Mouse (Mus musculus) ovary, postnatal 14 days (tissue): ENCODE data around the gene Grid2.

Experiments used
- DNase-seq: peaks from one replicate; pipeline ENCODE4 v3.0.0; 2022; ENCODE audit warnings: low spot score

Gene Grid2

DNA sequence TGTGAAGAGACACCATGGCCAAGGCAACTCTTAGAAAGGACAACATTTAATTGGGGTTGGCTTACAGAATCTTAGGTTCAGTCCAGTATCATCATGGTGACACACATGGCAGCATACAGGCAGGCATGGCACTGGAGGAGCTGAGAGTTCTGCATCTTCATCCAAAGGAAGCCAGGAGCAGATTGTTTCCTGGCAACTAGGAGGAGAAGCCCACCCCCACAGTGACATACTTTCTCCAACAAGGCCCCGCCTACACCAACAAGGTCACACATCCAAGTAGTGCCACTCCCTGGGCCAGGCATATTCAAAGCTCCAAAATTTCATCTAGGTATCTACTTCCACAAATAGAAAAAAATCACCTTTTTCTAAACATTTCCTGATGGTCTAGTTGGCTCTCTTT lies 1351.4 kb downstream of the Grid2 start:
- DNase-seq: no peak

DNA sequence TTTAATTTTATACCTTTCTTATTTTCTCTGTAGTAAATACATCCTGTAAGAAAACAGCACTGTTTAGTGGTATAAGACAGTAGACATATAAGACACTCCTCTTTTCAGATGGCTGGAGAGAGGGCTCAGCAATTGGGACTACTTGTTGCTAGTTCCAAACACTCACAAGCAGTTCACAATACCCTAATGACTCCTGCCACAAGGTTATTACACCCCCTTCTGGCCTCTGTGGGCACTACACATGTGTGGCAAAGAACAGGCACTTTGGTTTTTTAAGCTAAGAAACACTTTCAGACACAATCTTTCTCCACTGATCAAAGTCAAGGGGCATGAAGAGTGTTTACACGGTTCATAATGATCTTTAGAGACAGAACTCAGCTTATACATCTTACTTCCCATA lies 1352.3 kb downstream of the Grid2 start:
- DNase-seq: no peak

DNA sequence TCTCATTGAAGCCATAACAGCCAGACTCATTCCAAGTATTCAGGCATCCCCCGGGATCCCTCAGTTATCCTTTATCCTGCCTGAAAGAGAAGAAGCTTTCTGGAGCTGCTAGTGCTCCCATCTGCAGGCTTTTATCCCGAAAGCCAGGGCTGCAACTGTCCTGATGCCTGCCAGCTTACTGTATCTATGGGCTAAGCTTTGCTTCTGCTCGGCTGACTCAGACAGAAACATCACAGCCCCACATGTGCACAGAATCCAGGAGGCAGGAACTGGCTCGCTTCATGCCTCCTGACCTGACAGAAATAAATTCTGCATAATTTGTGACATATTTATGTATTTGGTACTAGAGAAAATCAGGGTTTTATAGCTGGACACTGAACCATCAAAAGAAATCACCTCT lies 1361.2 kb downstream of the Grid2 start:
- DNase-seq: peak; percentile 1

DNA sequence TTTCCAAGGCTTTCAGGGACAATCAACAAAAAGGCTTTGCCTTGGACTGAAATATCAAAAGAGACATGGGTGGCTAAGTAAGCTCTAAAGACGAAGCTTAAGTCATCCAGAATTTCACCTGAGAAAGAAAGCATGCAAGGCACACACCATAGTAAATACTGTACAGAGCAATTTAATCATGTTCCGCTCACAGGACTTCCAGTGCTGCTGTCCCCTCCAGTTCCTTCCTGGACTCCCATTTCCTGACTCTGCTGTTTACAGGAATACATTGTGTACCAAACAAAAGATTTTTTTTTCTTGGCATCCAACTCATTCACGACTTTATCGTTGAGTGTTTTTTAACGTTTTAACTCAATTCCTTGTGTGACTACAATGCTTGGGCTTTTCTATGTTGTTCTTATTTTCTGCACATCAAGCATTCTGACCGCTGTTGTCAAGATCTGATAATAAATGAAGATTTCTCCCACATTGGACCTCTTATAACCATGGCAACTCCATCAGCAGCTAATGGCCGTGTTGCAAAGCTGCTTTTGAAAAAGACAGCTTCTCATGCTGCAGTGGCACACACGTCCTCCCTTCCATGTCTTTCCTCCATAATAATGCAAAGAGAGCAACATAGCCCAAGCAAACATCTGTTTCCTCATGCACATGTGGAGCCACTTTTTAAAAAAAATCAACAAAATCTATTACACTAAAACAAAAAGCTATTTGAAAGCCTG lies 1361.9 kb downstream of the Grid2 start:
- DNase-seq: no peak

GRCm38 (mm10) chr6:64623404-64623803 lies 1367.7 kb downstream of the Grid2 start:
- DNase-seq: no peak

GRCm38 (mm10) chr6:64647661-64648060 lies 1392.0 kb downstream of the Grid2 start:
- DNase-seq: no peak

GRCm38 (mm10) chr6:64648196-64648595 lies 1392.5 kb downstream of the Grid2 start:
- DNase-seq: no peak

DNA sequence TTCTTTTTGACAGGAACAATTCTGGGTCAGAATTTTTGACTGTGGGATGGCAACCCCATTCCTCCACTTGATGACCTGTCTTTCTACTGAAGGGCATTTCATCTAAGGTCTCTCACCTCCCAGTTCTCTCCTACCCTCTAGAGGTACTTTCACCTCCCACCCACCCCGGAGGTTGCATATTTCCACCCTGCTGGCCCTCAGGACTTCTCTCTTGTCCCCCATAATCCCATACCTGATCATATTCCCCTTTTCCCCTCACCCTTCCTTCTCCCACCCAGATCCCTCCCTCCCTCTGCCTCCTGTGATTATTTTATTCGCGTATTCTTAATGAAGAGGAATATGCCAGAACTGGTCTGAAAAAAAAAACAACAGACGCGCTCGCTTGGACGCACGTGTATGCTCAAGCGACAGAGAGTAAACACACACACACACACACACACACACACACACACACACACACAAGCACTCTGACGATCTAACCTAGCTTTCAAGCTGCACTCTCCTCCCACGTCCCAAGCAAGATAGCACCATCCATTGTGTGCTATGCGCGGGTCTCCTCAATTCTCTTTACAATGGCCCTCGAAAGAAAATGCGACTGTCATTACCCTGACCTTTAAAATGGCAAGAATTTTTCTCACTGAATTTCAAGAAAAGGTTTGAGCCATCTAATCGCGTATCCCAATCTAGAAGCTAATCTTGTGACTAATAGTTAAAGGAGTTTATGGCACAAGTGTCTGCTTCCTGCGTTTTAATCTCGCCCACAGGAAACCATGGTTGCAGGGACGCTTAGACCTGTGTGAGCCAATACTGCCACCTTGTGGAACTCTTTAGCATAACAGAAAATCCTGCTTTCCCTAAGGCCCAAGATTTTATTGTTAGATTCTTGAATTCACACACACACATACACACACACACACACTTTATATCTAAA lies 1393.9 kb downstream of the Grid2 start:
- DNase-seq: peak; percentile 51

DNA sequence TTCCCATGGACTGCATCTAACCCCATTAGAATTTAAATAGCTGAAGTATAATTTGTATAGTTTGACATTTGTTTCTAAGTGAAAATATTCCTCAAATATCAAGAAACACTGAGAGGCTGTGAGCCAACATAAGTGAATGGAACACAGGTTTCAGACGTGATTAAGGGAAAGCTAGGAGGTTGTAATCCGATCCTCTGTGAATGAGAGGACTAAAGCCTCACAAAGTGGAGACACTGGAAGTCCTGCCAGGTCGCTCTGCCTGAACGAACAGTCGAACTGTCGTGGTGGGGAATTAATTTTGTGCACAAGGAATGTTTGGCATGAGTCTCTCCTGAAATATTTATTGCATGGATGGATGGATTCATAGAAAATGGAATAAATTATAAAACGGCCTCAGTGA lies 1395.1 kb downstream of the Grid2 start:
- no peak for DNase-seq

DNA sequence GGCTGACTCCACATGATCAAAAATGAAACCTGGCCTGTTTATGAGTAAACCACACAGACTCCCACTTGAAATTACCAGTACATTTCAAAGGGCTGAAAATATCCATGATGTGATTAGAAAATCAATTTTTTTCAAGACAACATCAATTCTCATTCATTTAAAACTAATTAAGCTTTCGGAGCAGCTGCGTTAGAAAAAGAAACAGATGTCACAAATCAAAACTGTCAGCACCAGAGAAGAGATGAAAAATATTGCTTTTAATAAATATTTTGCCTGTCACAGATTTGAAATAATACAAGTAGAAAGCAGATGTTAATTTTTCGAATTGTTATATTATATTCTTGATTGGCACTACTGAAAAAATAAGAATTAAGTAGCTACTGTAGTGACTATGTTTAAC lies 1415.3 kb downstream of the Grid2 start:
- DNase-seq: no peak

DNA sequence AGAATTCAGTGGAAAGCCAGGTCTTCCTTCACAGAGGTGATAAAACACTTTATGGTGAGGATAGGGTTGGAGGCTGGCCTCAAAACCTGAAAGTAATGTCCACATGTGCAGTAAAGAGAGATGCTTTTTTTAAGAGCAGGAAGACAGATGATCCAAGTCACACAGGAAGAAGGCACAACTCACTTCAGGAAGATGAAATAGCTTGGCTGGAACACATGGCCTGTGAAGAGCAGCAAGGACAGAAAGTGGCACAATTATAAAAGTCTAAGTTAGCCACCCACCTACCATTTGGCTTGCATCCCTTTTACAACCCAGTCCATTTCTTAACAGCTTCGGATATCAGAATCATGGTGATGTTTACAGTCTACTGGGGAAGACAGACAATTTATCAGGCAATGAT lies 1423.1 kb downstream of the Grid2 start:
- DNase-seq: no peak

DNA sequence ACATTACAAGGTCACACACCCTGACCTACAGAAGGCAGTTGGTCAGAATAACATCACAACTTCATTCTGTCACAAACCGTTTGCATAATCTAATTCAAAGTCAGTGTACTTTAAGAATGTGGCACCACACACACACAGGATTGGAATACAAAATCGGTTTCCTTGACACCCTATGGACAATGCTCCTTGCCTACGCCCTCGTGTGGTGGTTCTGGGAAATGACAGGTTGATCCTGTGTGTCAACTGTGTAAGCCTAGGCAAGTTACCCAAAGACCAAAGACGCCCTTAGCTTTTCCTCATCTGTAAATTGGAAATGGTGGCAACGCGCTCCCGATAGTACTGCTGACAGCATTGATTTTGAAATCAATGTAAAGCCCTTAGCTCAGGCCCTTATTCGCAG lies 1428.3 kb downstream of the Grid2 start:
- DNase-seq: peak; percentile 4

DNA sequence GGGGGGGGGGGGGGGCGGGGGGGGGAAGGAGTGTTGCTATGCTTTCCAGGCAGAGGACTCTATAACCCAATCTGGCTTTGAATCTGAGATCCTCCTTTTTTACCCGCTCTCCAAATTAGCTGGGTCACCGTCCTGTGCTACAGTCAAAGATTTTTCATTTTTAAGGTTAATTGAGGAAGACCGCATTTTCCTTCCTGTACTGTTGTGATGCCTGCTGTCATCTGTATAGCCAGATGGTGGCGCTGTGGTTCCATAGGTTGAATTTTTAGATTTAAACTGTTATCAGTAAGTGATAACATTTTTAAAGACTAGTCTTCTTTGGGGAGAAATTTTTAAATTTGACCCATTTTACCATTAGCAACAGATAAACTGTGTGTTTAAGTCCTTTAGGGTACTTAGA lies 1429.3 kb downstream of the Grid2 start:
- peak; percentile 6 for DNase-seq

GRCm38 (mm10) chr6:64688181-64688944 lies 1432.7 kb downstream of the Grid2 start:
- DNase-seq: no peak

- DNase-seq: no peak
Observed at GRCm38 (mm10) chr6:64694688-64695087, 1439.0 kb downstream of the Grid2 start.

DNA sequence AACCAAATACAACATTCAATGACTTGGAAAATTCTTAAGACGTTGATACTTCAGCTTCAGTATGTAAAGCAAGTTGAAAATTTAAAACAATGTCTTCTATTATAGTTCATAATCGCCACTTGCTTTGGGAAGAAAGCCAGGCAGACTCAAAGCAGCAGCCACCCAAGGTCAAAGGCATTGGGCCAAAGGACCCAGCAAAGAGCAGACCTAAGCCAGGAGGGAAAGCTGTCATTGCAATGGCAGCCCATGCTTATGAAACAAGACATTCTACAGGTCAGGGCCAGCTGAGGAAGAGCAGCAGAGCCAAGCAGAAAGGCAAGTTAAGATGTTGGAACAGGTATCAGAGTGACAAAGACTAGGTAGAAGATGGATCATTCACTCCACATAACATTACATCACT lies 1448.0 kb downstream of the Grid2 start:
- DNase-seq: no peak

- no peak for DNase-seq
Observed at GRCm38 (mm10) chr6:64727751-64728403, 1472.2 kb downstream of the Grid2 start.

DNA sequence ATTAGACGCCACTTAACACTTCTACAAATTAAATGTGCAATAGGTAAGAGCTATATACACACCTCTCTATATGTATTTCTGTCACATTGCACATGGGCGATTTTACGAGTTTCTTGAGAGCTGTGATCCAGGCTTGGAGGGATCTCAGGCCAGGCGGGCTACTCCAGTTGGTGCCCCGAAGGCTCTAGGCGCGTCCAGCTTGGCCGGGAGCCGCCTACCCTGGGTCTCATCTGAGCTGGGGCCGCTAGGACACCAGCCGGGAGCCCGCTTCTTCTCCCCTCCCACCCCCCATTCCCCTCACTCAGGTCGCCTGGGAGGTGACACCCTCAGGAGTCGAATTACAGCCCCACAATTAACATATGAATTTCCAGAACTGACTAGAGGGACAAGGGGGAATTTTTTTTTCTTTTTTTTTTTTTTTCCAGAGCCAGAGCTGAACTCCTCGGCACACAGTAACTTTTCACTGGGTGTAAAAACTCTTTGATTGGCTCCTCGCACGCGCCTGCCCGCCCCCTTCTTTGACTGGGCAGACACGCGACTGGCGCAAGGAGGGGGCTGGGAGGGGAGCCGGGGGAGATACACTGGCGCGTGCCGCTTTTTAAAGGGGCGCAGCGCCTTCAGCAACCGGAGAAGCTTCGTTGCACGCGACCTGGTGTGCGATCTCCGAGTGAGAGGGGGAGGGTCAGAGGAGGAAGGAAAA lies 1473.0 kb downstream of the Grid2 start, which contains the start of gene Atoh1:
Gene Atoh1, plus strand, starts transcription at position 627 of the 700 bp plus-strand sequence.
- DNase-seq: peak; percentile 2

DNA sequence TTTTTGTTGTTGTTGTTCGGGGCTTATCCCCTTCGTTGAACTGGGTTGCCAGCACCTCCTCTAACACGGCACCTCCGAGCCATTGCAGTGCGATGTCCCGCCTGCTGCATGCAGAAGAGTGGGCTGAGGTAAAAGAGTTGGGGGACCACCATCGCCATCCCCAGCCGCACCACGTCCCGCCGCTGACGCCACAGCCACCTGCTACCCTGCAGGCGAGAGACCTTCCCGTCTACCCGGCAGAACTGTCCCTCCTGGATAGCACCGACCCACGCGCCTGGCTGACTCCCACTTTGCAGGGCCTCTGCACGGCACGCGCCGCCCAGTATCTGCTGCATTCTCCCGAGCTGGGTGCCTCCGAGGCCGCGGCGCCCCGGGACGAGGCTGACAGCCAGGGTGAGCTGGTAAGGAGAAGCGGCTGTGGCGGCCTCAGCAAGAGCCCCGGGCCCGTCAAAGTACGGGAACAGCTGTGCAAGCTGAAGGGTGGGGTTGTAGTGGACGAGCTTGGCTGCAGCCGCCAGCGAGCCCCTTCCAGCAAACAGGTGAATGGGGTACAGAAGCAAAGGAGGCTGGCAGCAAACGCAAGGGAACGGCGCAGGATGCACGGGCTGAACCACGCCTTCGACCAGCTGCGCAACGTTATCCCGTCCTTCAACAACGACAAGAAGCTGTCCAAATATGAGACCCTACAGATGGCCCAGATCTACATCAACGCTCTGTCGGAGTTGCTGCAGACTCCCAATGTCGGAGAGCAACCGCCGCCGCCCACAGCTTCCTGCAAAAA lies 1473.7 kb downstream of the Grid2 start:
- peak; percentile 3 for DNase-seq

DNA sequence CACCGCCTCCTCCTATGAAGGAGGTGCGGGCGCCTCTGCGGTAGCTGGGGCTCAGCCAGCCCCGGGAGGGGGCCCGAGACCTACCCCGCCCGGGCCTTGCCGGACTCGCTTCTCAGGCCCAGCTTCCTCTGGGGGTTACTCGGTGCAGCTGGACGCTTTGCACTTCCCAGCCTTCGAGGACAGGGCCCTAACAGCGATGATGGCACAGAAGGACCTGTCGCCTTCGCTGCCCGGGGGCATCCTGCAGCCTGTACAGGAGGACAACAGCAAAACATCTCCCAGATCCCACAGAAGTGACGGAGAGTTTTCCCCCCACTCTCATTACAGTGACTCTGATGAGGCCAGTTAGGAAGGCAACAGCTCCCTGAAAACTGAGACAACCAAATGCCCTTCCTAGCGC lies 1474.4 kb downstream of the Grid2 start:
- no peak for DNase-seq
